Mouse (Mus musculus) liver, embryonic 14.5 days (tissue): ENCODE data around the gene Tapbp. TPM values are rescaled to one million over a fixed set of nuclear protein-coding genes. Genes with fewer than 3 reads are reported as not detected.
"Not testable (repeated sequence)": the region's sequence is repeated elsewhere in the genome, so short reads cannot be mapped to it uniquely, and the experiment has no call there.

Experiments
- ATAC-seq: fragments of 200-750 bp; cut with Nextera tagmentation; 2 replicates; pipeline ENCODE4 v1.8.0; 2017; ENCODE audit warnings: moderate number of reproducible peaks, mild to moderate bottlenecking, moderate library complexity; ENCODE audit not compliant: insufficient read depth
- DNase-seq, 3 experiments: peaks; one replicate each; pipeline ENCODE4 v3.0.0-alpha.2; 2012 to 2013; ENCODE audit warnings: low read depth in 3 of 3, low spot score in 3 of 3
- H3K27ac ChIP-seq: fragments of 300-500 bp; sonication (generic); 2 replicates; pipeline ENCODE4 v1.5.1; 2014; ENCODE audit warnings: moderate library complexity, mild to moderate bottlenecking, control low read depth, inconsistent platforms
- H3K27me3 ChIP-seq: fragments of 300-500 bp; sonication (generic); 2 replicates; pipeline ENCODE4 v1.6.1; 2014; ENCODE audit warnings: mild to moderate bottlenecking, low read length, moderate library complexity; ENCODE audit not compliant: control insufficient read depth, insufficient read depth
- H3K36me3 ChIP-seq: fragments of 300-500 bp; sonication (generic); replicated peaks from 2 replicates; pipeline ENCODE4 v1.6.1; 2014; ENCODE audit warnings: low read depth; ENCODE audit not compliant: control insufficient read depth, insufficient read depth
- H3K4me1 ChIP-seq, 2 experiments: fragments of 200-500 bp in 1 of 2; fragments of 300-500 bp in 1 of 2; sonication (generic) in 1 of 2; replicated peaks; 2 replicates each; pipeline ENCODE4 v1.6.1; 2012 to 2014; ENCODE audit warnings: antibody characterized with exemption in 1 of 2, inconsistent platforms in 1 of 2, low read length in 1 of 2; ENCODE audit not compliant: control insufficient read depth in 2 of 2, insufficient read depth in 2 of 2
- H3K4me2 ChIP-seq: fragments of 300-500 bp; sonication (generic); 2 replicates; pipeline ENCODE4 v1.6.1; 2014; ENCODE audit warnings: low read depth, mild to moderate bottlenecking, control low read depth, moderate library complexity
- H3K4me3 ChIP-seq, 2 experiments: fragments of 200-500 bp in 1 of 2; fragments of 300-500 bp in 1 of 2; sonication (generic) in 1 of 2; 2 replicates each; pipeline ENCODE4 v1.5.1; 2012 to 2014; ENCODE audit warnings: low read depth in 2 of 2, low read length in 2 of 2, mild to moderate bottlenecking in 2 of 2, control low read depth in 1 of 2, inconsistent platforms in 1 of 2, moderate library complexity in 1 of 2; ENCODE audit not compliant: insufficient read depth in 1 of 2
- H3K9ac ChIP-seq: fragments of 300-500 bp; sonication (generic); replicated peaks from 2 replicates; pipeline ENCODE4 v1.6.1; 2014; ENCODE audit warnings: mild to moderate bottlenecking, control low read depth, moderate library complexity
- H3K9me3 ChIP-seq: fragments of 300-500 bp; sonication (generic); 2 replicates; pipeline ENCODE4 v1.6.1; 2016; ENCODE audit warnings: low read length, mixed read lengths; ENCODE audit not compliant: control insufficient read depth
- CTCF ChIP-seq: IDR thresholded peaks from 2 replicates; pipeline ENCODE4 v1.5.1; 2016; ENCODE audit warnings: antibody characterized with exemption, low read depth, control low read depth
- EP300 ChIP-seq: IDR thresholded peaks from 2 replicates; pipeline ENCODE4 v1.6.1; 2016; ENCODE audit warnings: antibody characterized with exemption, low read depth
- WGBS: fragments of 180-500 bp; shearing (Covaris S2); extraction: QIAGEN DNeasy Blood & Tissue Kit; methylation state at CpG from one replicate; pipeline ENCODE4 v1.1.7; 2014; ENCODE audit not compliant: insufficient replicate concordance; 5-methylcytosine and 5-hydroxymethylcytosine counted together
- polyA plus RNA-seq, 2 experiments: library from polyadenylated mRNA; depleted of rRNA in 1 of 2; stranded (reverse) in 1 of 2; unstranded in 1 of 2; fragments of >200 nt; fragmentation: Nextera tagmentation in 1 of 2; extraction: Ambion mirVana in 1 of 2; gene quantifications; 2 replicates each; pipeline versions ENCODE4 v1.2.1 to v1.2.3; 2012 to 2014

Tapbp gene
- polyA plus RNA-seq (2012; rRNA removed): 10.4 and 10.6 TPM in 2 replicates
- polyA plus RNA-seq (2014; fragmentation: Nextera tagmentation; extraction: Ambion mirVana): 24.0 and 28.7 TPM in 2 replicates

GRCm38 (mm10) chr17:33915671-33916250 lies at the start of gene Tapbp, which contains the start of gene Zbtb22:
Tapbp (plus strand) TSS chr17:33915899.
Zbtb22 (plus strand) TSS chr17:33915904.
- under 1% methylated on average over 34 of the region's 34 CpGs for WGBS
- peaks cover 5% of the 10 kb centered on the region for H3K9me3 ChIP-seq
- peak within 1 kb of the TSS; percentile 75 for H3K4me2 ChIP-seq
- H3K27me3 ChIP-seq: no peaks in the 10 kb centered on the region
- H3K4me3 ChIP-seq: peak within 1 kb of the TSS; percentile 71 to 86
- peaks cover 10 to 16% of the 10 kb centered on the region in 2 experiments for H3K4me1 ChIP-seq
- peak within 1 kb of the TSS; percentile 68 for H3K9ac ChIP-seq
- DNase-seq (peak; percentile 97), ATAC-seq (peak; percentile 84)
- peak within 1 kb of the TSS; percentile 71 for H3K27ac ChIP-seq
- peaks cover 34% of the 10 kb centered on the region for H3K36me3 ChIP-seq
- TF ChIP-seq EP300 (no peak), CTCF (no peak)

- H3K4me1 ChIP-seq, DNase-seq, H3K27me3 ChIP-seq, H3K9me3 ChIP-seq, H3K4me2 ChIP-seq, ATAC-seq, H3K9ac ChIP-seq, H3K27ac ChIP-seq, H3K4me3 ChIP-seq: not testable (repeated sequence)
- peaks cover 34% of the 10 kb centered on the region for H3K36me3 ChIP-seq
- WGBS: 75% methylated on average over 3 of the region's 12 CpGs
Measured at GRCm38 (mm10) chr17:33873537-33873936, 42.2 kb upstream of the Tapbp start, which contains the start of gene Gm7029. Gm7029 (plus strand) TSS chr17:33873837.

- Histone ChIP-seq H3K9me3 (no peaks in the 10 kb centered on the region), H3K9ac (no peak overlapping the region), H3K4me1 (no peaks in the 10 kb centered on the region), H3K36me3 (peaks cover 38% of the 10 kb centered on the region), H3K27me3 (no peaks in the 10 kb centered on the region), H3K4me2 (no peak overlapping the region), H3K27ac (no peak overlapping the region), H3K4me3 (no peak overlapping the region)
- TF ChIP-seq CTCF: no peak
- TF ChIP-seq EP300: no peak
- DNase-seq (no peak), ATAC-seq (no peak)
- WGBS: 90% methylated on average over 11 of the region's 11 CpGs
Measured at GRCm38 (mm10) chr17:33874411-33874810, 41.3 kb upstream of the Tapbp start.

- not testable (repeated sequence) for H3K9me3 ChIP-seq, ATAC-seq, H3K27ac ChIP-seq, H3K4me2 ChIP-seq, H3K27me3 ChIP-seq, H3K9ac ChIP-seq, H3K4me1 ChIP-seq, DNase-seq, H3K4me3 ChIP-seq
- TF ChIP-seq CTCF: peak; percentile 49; the same call in 1 of the 2 replicates
- whole genome bisulfite sequencing: 82% methylated on average over 5 of the region's 5 CpGs
- H3K36me3 ChIP-seq: peaks cover 49% of the 10 kb centered on the region
Measured at GRCm38 (mm10) chr17:33875797-33876196, 39.9 kb upstream of the Tapbp start.

GRCm38 (mm10) chr17:33884320-33884719 lies 31.4 kb upstream of the Tapbp start:
- peaks cover 10 to 15% of the 10 kb centered on the region in 2 experiments for H3K4me1 ChIP-seq
- H3K36me3 ChIP-seq: peaks cover 64% of the 10 kb centered on the region
- H3K4me3 ChIP-seq, H3K27me3 ChIP-seq, ATAC-seq, H3K27ac ChIP-seq, H3K9me3 ChIP-seq, H3K4me2 ChIP-seq, H3K9ac ChIP-seq, DNase-seq: not testable (repeated sequence)
- 90% methylated on average over 10 of the region's 11 CpGs for WGBS

GRCm38 (mm10) chr17:33887802-33888201 lies 27.9 kb upstream of the Tapbp start:
- peak overlapping the region; percentile 91 for H3K4me2 ChIP-seq

GRCm38 (mm10) chr17:33888230-33888629 lies 27.5 kb upstream of the Tapbp start:
- H3K4me3 ChIP-seq: peak overlapping the region; percentile 45 to 85; a peak in 3 of 4 replicates
- not testable (repeated sequence) for DNase-seq, H3K9me3 ChIP-seq, ATAC-seq, H3K27ac ChIP-seq, H3K27me3 ChIP-seq
- peaks cover 30% of the 10 kb centered on the region for H3K36me3 ChIP-seq
- peak overlapping the region; percentile 91 for H3K4me2 ChIP-seq
- H3K4me1 ChIP-seq: peaks cover 10 to 15% of the 10 kb centered on the region in 2 experiments
- peak overlapping the region; percentile 55 for H3K9ac ChIP-seq

More at GRCm38 (mm10) chr17:33887802-33888201, 27.9 kb upstream of the Tapbp start:
- not testable (repeated sequence) for DNase-seq, H3K27ac ChIP-seq, H3K27me3 ChIP-seq, H3K9me3 ChIP-seq, H3K9ac ChIP-seq, ATAC-seq
- Histone ChIP-seq H3K4me1 (peaks cover 10 to 15% of the 10 kb centered on the region in 2 experiments), H3K4me3 (peak overlapping the region in 1 of 2 experiments; percentile 85; a peak in 2 of 4 replicates), H3K36me3 (peaks cover 34% of the 10 kb centered on the region)
- 35% methylated on average over 2 of the region's 2 CpGs for WGBS
